Mouse (Mus musculus): ENCODE results near the gene Spns2.

- peak; percentile 75 for TF ChIP-seq CTCF (IDR thresholded peaks at IDR 0.05; ENCODE audit: low read depth)
- no peak for TF ChIP-seq EP300 (IDR thresholded peaks at IDR 0.05; ENCODE audit: low read depth)
These were observed 43.2 kb downstream of the Spns2 start for GRCm38 (mm10) chr11:72446311-72447105.

Measured in liver, postnatal 0 days (tissue).